Comparison of ENCODE assay signal across 8 mouse cellular contexts in the genomic region with DNA sequence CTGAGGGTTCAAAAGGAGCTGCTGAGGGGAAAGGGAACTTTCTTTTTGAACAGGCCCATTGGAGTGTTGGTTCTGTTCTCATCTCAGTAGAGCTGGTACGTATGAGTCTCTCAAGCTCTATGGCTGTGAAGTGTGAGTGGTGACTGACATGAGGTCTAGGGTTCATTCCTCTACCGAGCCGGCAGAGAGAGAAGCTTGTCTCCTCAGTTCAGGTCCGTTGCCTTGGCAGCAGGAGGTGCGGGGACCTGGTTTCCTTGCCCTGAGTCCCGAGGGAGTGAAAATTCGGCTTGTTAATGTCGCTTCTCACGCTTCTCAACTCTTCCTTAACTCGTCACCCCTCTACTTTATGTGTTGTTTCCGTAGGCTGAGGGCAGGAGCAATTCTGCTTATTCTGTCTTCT. TPM values are rescaled to one million over a fixed set of nuclear protein-coding genes. Genes with fewer than 3 reads are reported as not detected.
DNase-seq lines count a peak whose midpoint lies in the region; ATAC-seq and TF ChIP-seq lines count a peak whose summit lies in the region.

No protein-coding gene starts in this region.

- 2% methylated on average over 11 of the region's 11 CpGs for WGBS in heart, embryonic 16.5 days
- WGBS in intestine, embryonic 14.5 days, result 1% methylated on average over 11 of the region's 11 CpGs

- H3K9ac ChIP-seq in heart, embryonic 16.5 days (ENCODE audit: low read length), result peak overlapping the region; percentile 86
- peak overlapping the region; percentile 66 for H3K9ac ChIP-seq in intestine, embryonic 14.5 days (ENCODE audit: low read length)

- H3K4me3 ChIP-seq in heart, embryonic 16.5 days (ENCODE audit: low read length), result peak overlapping the region; percentile 95
- peak overlapping the region; percentile 49 for H3K4me3 ChIP-seq in cortical plate, adult 2 months (ENCODE audit: insufficient read depth, low read length)
- H3K4me3 ChIP-seq in intestine, embryonic 14.5 days (ENCODE audit: low read depth, low read length), result peak overlapping the region; percentile 95

- no peaks in the 10 kb centered on the region for H3K9me3 ChIP-seq in heart, embryonic 16.5 days (replicated peaks; ENCODE audit: control insufficient read depth, low read length)
- H3K9me3 ChIP-seq in intestine, embryonic 14.5 days (ENCODE audit: control insufficient read depth, low read length), result no peaks in the 10 kb centered on the region

- TF ChIP-seq CTCF in cortical plate, adult 2 months (IDR thresholded peaks at IDR 0.05; ENCODE audit: extremely low read depth, insufficient read depth, low read length), result no peak

- ATAC-seq in heart, embryonic 16.5 days (replicated peaks; ENCODE audit: extremely low read depth, insufficient read depth, low FRiP score), result no peak
- no peak for ATAC-seq in intestine, embryonic 14.5 days (replicated peaks; ENCODE audit: low FRiP score, low TSS enrichment, low read depth)

- no peak for TF ChIP-seq POLR2A in cortical plate, adult 2 months (IDR thresholded peaks at IDR 0.05; ENCODE audit: extremely low read depth, insufficient read depth, low read length)

- peak overlapping the region; percentile 94 for H3K27ac ChIP-seq in heart, embryonic 16.5 days (ENCODE audit: low read length)
- 0 out of 2 replicates have a peak overlapping the region, but pooled peaks have one; percentile 12 for H3K27ac ChIP-seq in cortical plate, adult 2 months (ENCODE audit: insufficient read depth, low read length)
- H3K27ac ChIP-seq in intestine, embryonic 14.5 days (ENCODE audit: low read depth), result peak overlapping the region; percentile 57; the same call in 1 of the 2 replicates

- H3K4me2 ChIP-seq in heart, embryonic 16.5 days (ENCODE audit: low read depth, low read length), result peak overlapping the region; percentile 99
- H3K4me2 ChIP-seq in intestine, embryonic 14.5 days (ENCODE audit: low read length), result peak overlapping the region; percentile 99

- H3K27me3 ChIP-seq in heart, embryonic 16.5 days (ENCODE audit: control insufficient read depth, insufficient read depth, low read length), result no peaks in the 10 kb centered on the region
- no peaks in the 10 kb centered on the region for H3K27me3 ChIP-seq in intestine, embryonic 14.5 days (replicated peaks; ENCODE audit: control insufficient read depth, insufficient read depth, low read length)

- H3K36me3 ChIP-seq in heart, embryonic 16.5 days (ENCODE audit: control insufficient read depth, insufficient read depth), result no peaks in the 10 kb centered on the region; the same call in 1 of the 2 replicates
- H3K36me3 ChIP-seq in intestine, embryonic 14.5 days (ENCODE audit: control insufficient read depth, insufficient read depth, low read length), result peaks cover 3% of the 10 kb centered on the region; the same call in 1 of the 2 replicates

- no peak for DNase-seq in heart, postnatal 4 days
- peak; percentile 25 for DNase-seq in ES-CJ7 (ENCODE audit: low read depth, low spot score)
- DNase-seq in intestine, embryonic 14.5 days (ENCODE audit: low spot score), result no peak
- DNase-seq in mesoderm, embryonic 11.5 days (ENCODE audit: low read depth, low spot score), result peak; percentile 15
- no peak for DNase-seq in c-Kit-positive CD71-positive TER-119-positive erythroid progenitor cells, embryonic 14.5 days (ENCODE audit: low spot score)
- DNase-seq in layer of hippocampus, adult 9-10 months (ENCODE audit: low spot score), result no peak

- peaks cover 13% of the 10 kb centered on the region for H3K4me1 ChIP-seq in heart, embryonic 16.5 days (ENCODE audit: control insufficient read depth, insufficient read depth, low read length)
- no peaks in the 10 kb centered on the region for H3K4me1 ChIP-seq in cortical plate, adult 2 months (ENCODE audit: control insufficient read depth, insufficient read depth, low read length)
- peaks cover 12% of the 10 kb centered on the region for H3K4me1 ChIP-seq in intestine, embryonic 14.5 days (replicated peaks; ENCODE audit: control insufficient read depth, insufficient read depth, low read length)

RNA-seq across cellular contexts. Expression of gene Lin52, which starts 0.6 kb away (rescaled TPM):
- 16.2 and 18.1 TPM in 2 replicates for polyA plus RNA-seq in heart, embryonic 16.5 days (2015; fragmentation: Nextera tagmentation; extraction: Ambion mirVana)
- 1 to 10 TPM; 7.2 to 7.9 TPM for total RNA-seq in heart, postnatal 4 days (2021)
- polyA plus RNA-seq in cortical plate, adult 2 months (2012; rRNA removed), result 31.4 and 41.0 TPM in 2 replicates
- 18.0 and 18.2 TPM in 2 replicates for polyA plus RNA-seq in intestine, embryonic 14.5 days (2014; fragmentation: Nextera tagmentation; extraction: Ambion mirVana)

RNA-seq across cellular contexts. Expression of gene Aldh6a1, which starts 1.0 kb away (rescaled TPM):
- polyA plus RNA-seq in heart, embryonic 16.5 days (2015; fragmentation: Nextera tagmentation; extraction: Ambion mirVana), result 70.3 and 72.9 TPM in 2 replicates
- 10 to 100 TPM; 44.4 to 46.2 TPM for total RNA-seq in heart, postnatal 4 days (2021)
- polyA plus RNA-seq in cortical plate, adult 2 months (2012; rRNA removed), result 55.8 and 56.9 TPM in 2 replicates
- polyA plus RNA-seq in intestine, embryonic 14.5 days (2014; fragmentation: Nextera tagmentation; extraction: Ambion mirVana), result 29.5 and 33.1 TPM in 2 replicates

RNA-seq across cellular contexts. Expression of gene Rnf113a2, which starts 34.8 kb away (rescaled TPM):
- polyA plus RNA-seq in heart, embryonic 16.5 days (2015; fragmentation: Nextera tagmentation; extraction: Ambion mirVana), result 21.1 and 25.1 TPM in 2 replicates
- 10 to 100 TPM; 11.3 to 13.5 TPM for total RNA-seq in heart, postnatal 4 days (2021)
- 14.4 and 15.1 TPM in 2 replicates for polyA plus RNA-seq in cortical plate, adult 2 months (2012; rRNA removed)
- polyA plus RNA-seq in intestine, embryonic 14.5 days (2014; fragmentation: Nextera tagmentation; extraction: Ambion mirVana), result 21.4 and 23.1 TPM in 2 replicates

RNA-seq across cellular contexts. Expression of gene Bbof1, which starts 42.9 kb away (rescaled TPM):
- 2.5 and 2.6 TPM in 2 replicates for polyA plus RNA-seq in heart, embryonic 16.5 days (2015; fragmentation: Nextera tagmentation; extraction: Ambion mirVana)
- total RNA-seq in heart, postnatal 4 days (2021), result 1 to 10 TPM; 2.5 to 3.0 TPM
- 7.5 and 7.8 TPM in 2 replicates for polyA plus RNA-seq in cortical plate, adult 2 months (2012; rRNA removed)
- 0.99 and 1.2 TPM in 2 replicates for polyA plus RNA-seq in intestine, embryonic 14.5 days (2014; fragmentation: Nextera tagmentation; extraction: Ambion mirVana)

RNA-seq across cellular contexts. Expression of gene Entpd5, which starts 43.0 kb away (rescaled TPM):
- 37.1 and 38.9 TPM in 2 replicates for polyA plus RNA-seq in heart, embryonic 16.5 days (2015; fragmentation: Nextera tagmentation; extraction: Ambion mirVana)
- total RNA-seq in heart, postnatal 4 days (2021), result 10 to 100 TPM; 45.8 to 46.0 TPM
- 20.3 and 24.6 TPM in 2 replicates for polyA plus RNA-seq in cortical plate, adult 2 months (2012; rRNA removed)
- 19.6 and 19.7 TPM in 2 replicates for polyA plus RNA-seq in intestine, embryonic 14.5 days (2014; fragmentation: Nextera tagmentation; extraction: Ambion mirVana)

Comparison
In these comparisons a context has a peak if more than half of its experiments do, and no peak if none do; other contexts are left out.
1. H3K27ac ChIP-seq: peak in every context shown above with its lines; median percentile 94 in heart, embryonic 16.5 days; 57 in intestine, embryonic 14.5 days; 12 in cortical plate, adult 2 months.
2. DNase-seq: peak in ES-CJ7 (single experiment) and mesoderm, embryonic 11.5 days (single experiment); none in heart, postnatal 4 days (single experiment), intestine, embryonic 14.5 days (single experiment), c-Kit-positive CD71-positive TER-119-positive erythroid progenitor cells, embryonic 14.5 days (single experiment) and layer of hippocampus, adult 9-10 months (single experiment).
3. Peak in every context shown above with its lines, with median percentiles within 50 percentile points of each other: H3K4me3 ChIP-seq.